Mouse (Mus musculus) forebrain, embryonic 15.5 days (tissue): ENCODE measurements at regions not wholly inside any gene's neighbourhood (a gene's known extent, or its start where the extent isn't known, plus 50 kb on each side); places are given as distances from the start of the nearest gene placed in this dataset.

Source experiments
- ATAC-seq: fragments of 200-750 bp; cut with Nextera tagmentation; replicated peaks from 2 replicates; pipeline ENCODE4 v1.8.0; 2017; ENCODE audit warnings: mild to moderate bottlenecking, moderate TSS enrichment, moderate library complexity
- H3K27ac ChIP-seq: fragments of 300-500 bp; sonication (generic); replicated peaks from 2 replicates; pipeline ENCODE4 v1.5.1; 2015; ENCODE audit warnings: mild to moderate bottlenecking, inconsistent platforms
- H3K27me3 ChIP-seq: fragments of 300-500 bp; sonication (generic); 2 replicates; pipeline ENCODE4 v1.6.1; 2015; ENCODE audit warnings: inconsistent platforms
- H3K36me3 ChIP-seq: fragments of 300-500 bp; sonication (generic); 2 replicates; pipeline ENCODE4 v1.6.1; 2015; ENCODE audit warnings: mild to moderate bottlenecking, inconsistent platforms
- H3K4me1 ChIP-seq: fragments of 300-500 bp; sonication (generic); 2 replicates; pipeline ENCODE4 v1.6.1; 2015; ENCODE audit warnings: inconsistent platforms
- H3K4me2 ChIP-seq: fragments of 300-500 bp; sonication (generic); replicated peaks from 2 replicates; pipeline ENCODE4 v1.6.1; 2015; ENCODE audit warnings: mild to moderate bottlenecking, inconsistent platforms
- H3K4me3 ChIP-seq: fragments of 300-500 bp; sonication (generic); 2 replicates; pipeline ENCODE4 v1.5.1; 2015; ENCODE audit warnings: mild to moderate bottlenecking, inconsistent platforms
- H3K9ac ChIP-seq: fragments of 300-500 bp; sonication (generic); replicated peaks from 2 replicates; pipeline ENCODE4 v1.6.1; 2015; ENCODE audit warnings: mild to moderate bottlenecking, inconsistent platforms
- H3K9me3 ChIP-seq: fragments of 300-500 bp; sonication (generic); 2 replicates; pipeline ENCODE4 v1.6.1; 2016; ENCODE audit warnings: inconsistent platforms
- WGBS: fragments of 180-500 bp; shearing (Covaris S2); methylation state at CpG from one replicate; pipeline ENCODE4 v1.1.7; 2015; ENCODE audit warnings: mixed read lengths; 5-methylcytosine and 5-hydroxymethylcytosine counted together

DNA sequence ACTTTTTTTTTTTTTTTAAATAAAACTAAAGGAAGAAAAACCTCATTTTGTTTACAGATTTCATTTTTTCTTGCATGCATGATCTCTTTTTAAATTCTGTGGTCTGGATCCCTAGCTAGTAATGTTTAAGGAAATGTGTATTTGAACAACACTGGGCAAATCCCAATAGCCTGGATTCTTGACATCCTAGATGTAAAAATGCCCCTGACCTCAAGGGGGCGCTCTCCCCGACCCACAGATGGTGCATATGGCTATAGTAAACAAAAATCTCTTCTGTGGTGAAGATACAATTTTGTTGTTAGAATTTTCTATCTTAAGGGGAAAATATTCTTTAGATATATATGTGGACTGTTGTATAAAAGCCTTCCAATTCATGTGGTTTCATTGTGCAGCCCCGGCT lies 67.1 kb upstream of the Trpm3 start:
- Histone ChIP-seq H3K9ac (no peak overlapping the region), H3K27ac (no peak overlapping the region), H3K4me2 (no peak overlapping the region), H3K9me3 (no peaks in the 10 kb centered on the region), H3K27me3 (no peaks in the 10 kb centered on the region), H3K4me3 (no peak overlapping the region), H3K36me3 (no peaks in the 10 kb centered on the region), H3K4me1 (peaks cover 10% of the 10 kb centered on the region)
- no peak for ATAC-seq
- whole genome bisulfite sequencing, result 33% methylated on average over 3 of the region's 3 CpGs

- H3K36me3 ChIP-seq, result no peaks in the 10 kb centered on the region
These were observed 64.8 kb upstream of the Trpm3 start for GRCm38 (mm10) chr19:22074042-22074441.

DNA sequence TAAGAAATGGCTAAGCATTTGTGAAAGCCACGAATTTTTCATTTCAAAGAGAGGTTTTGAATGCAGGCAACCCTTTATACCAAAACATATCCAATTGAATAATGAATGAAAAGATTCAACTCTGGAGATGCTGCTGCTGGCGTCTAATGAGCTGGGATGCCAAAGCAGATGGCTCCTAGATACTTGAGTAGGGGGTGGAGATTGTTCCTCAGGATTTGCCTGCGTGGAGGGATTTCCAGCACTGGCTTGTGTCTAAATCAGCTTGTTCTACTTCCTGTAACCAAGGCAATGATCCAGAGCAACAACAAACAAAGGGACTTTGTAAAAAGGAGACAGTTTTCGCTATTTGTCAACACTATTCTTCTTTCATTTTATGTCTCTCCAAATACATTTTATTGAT lies 57.4 kb upstream of the Trpm3 start:
- Histone ChIP-seq H3K27me3 (no peaks in the 10 kb centered on the region), H3K9ac (no peak overlapping the region), H3K9me3 (no peaks in the 10 kb centered on the region), H3K4me2 (no peak overlapping the region), H3K4me3 (no peak overlapping the region), H3K36me3 (no peaks in the 10 kb centered on the region), H3K27ac (no peak overlapping the region), H3K4me1 (no peaks in the 10 kb centered on the region)
- 35% methylated on average over 4 of the region's 4 CpGs for WGBS
- no peak; the same call in 1 of the 2 replicates for ATAC-seq

More at GRCm38 (mm10) chr19:22074042-22074441, 64.8 kb upstream of the Trpm3 start:
- H3K27ac ChIP-seq, result no peak overlapping the region
- no peaks in the 10 kb centered on the region for H3K9me3 ChIP-seq
- WGBS, result 24% methylated on average over 7 of the region's 7 CpGs
- H3K27me3 ChIP-seq, result no peaks in the 10 kb centered on the region
- H3K4me2 ChIP-seq, result no peak overlapping the region
- no peak overlapping the region for H3K9ac ChIP-seq
- ATAC-seq, result peak; percentile 38; the same call in 1 of the 2 replicates
- H3K4me1 ChIP-seq, result peaks cover 10% of the 10 kb centered on the region
- H3K4me3 ChIP-seq, result no peak overlapping the region
